Mouse (Mus musculus) gastrocnemius, postnatal 14 days (tissue): ENCODE measurements around the gene Dclk3. TPM values are rescaled to one million over a fixed set of nuclear protein-coding genes. Genes with fewer than 3 reads are reported as not detected.

Source experiments
- DNase-seq: peaks from one replicate; pipeline ENCODE4 v3.0.0; 2021; ENCODE audit warnings: mixed read lengths
- intact Hi-C: fragments of 180-260 bp; cut with DNase I; formaldehyde crosslinking; loops from one replicate; pipeline ENCODE4 v1.15.1; 2025; ENCODE audit warnings: low total_unique reads
- total RNA-seq, 2 experiments: library from RNA; stranded (reverse); gene quantifications; 2 replicates each; pipeline ENCODE4 v1.2.3; 2021

Gene Dclk3
- total RNA-seq, 2 experiments from 2014 or later, result 0.62 to 1.4 TPM

DNA sequence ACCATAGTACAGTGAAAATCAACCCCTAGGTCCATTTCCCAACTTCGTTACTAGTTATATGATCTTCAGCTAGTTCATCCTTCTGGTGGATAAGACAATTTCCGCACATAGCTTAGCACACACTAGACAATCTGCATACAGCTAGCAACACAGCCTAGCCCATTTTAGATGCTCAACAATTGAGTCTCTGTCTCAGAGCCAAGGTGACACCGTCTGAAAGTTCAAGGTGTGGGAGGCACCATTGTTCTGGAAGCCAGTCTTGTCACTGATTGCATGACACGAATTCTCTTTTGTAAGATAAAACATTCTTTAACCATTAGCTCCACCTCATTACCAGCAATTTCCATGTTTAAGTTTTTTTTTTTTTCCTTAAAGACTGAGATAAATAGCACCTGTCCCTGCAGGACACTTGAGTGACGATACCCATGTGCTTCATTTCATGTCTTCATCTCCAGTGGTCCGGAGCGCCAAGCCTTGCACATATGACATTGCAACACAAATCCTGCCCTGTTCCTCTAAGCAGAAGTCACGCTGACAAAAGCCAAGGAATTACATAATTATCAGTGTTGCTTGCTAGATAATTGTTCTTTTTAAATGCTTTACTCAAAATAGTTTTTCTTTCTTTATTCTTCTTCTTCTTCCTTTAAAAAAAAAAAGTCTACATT is 10.1 kb upstream of the Dclk3 start:
- DNase-seq, result no peak
- intact Hi-C loops, result no loop called here

DNA sequence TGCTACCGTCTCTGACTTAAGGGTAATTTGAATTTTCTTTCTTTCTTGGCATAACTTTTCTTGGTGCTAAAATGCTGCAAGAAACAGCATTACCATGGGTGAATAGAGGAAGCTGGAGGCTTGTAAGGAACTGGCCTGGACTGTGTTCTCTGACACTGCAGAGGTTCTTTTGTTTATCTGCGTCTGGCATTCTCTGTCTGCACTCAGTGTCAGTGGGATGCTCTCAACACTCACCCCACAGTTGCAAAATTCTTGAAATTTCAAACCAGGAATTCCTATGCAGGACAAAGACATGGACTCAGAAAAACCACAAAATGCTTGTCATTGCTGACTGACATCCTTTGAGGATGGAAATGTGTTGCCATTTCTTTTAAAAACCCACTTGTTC is 9.5 kb upstream of the Dclk3 start:
- intact Hi-C loops, result no loop called here
- no peak for DNase-seq

DNA sequence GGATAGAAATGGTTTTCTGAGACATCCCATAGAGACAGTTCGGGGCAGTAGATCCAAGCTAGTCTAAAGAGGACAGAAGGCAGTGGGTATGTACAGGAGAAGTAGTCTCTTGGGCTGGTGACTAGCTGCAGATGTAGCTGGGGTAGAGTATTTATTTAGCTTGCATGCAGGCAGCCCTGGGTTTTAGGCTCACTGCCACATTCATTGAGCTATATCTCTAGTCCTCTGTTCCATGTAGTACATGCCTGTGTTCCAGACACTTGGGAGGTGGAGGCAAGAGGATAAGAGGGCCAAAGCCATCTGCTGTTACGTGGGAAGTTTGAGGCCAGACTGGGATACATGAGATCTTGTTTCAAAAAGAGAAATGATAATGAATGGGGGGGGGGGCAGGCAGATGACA is 3.5 kb upstream of the Dclk3 start:
- intact Hi-C loops, result no loop called here
- no peak for DNase-seq

DNA sequence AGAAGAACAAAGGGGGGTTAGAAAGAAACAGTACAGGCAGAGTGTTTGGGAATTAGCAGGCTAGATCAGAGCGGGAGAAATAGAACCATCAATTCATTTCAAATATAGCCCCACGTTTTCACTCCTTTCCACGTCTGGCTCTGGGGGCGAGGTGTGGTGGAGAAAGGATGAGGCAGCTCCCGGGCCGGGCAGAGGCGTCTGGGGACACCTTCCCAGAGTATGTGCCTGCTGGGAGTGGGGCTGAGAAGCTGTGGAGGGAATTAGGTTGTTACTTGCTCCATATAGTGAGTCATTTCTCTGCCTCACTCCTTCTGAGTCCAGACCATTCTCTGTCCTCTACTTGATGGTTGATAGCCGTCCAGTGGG is 938 bp downstream of the Dclk3 start:
- DNase-seq, result no peak
- intact Hi-C loops, result no loop called here

DNA sequence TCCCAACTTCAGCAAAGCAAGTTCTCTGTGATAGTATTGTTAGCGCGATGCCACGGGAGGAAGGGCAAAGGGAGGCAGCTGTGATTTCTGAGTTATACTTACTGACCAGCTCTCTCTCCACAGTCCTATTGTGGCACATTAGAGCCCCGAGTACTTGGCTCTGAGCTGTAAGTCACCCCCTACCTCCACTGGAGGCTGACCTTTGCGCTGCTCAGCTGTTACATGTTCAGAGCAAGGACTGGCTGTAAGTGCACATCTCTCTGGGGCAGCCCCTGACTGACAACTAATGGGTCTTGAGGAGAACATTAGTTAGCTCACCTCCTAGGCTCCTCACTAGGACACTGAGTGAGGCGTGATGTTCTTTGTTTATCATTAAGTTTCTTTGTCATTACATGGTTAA is 1.6 kb downstream of the Dclk3 start:
- DNase-seq, result no peak
- intact Hi-C loops, result no loop called here

DNA sequence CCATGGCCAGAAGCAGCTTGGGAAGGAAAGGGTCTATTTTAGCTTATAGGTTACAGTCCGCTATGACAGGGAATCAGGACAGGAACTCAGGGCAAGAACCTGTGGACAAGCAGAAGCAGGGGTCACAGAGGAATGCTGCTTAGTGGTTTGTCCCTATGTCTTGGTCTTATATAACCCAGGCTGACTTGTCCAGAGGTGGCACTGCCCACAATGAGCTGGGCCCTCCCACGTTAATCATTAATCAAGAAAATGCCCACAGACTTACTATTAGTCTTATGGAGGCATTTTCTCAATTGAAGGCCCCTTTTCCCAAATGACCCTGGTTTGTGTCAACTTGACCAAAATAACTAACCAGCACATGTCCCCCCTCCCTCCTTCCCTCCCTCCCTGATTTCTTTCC is 2.3 kb downstream of the Dclk3 start:
- no peak for DNase-seq
- intact Hi-C loops, result no loop called here

DNA sequence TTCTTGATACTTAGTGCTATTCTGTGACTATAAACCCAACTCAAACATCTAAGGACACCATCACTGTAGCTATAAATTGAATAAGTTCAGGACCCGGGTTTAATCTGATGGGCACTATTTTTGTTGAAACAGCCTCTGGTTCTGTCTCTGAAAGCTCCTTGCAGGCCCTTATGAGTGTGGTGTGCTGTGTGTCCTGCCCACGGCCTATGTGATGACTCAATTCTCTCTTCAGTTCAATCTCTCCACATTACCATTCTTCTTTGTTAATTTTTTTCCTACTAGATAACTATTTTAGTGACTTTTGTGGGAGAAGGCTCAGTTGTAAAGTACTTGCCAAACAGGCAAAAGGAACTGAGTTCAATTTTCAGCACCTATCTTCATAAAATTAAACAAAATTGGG is 7.3 kb downstream of the Dclk3 start:
- no peak for DNase-seq

DNA sequence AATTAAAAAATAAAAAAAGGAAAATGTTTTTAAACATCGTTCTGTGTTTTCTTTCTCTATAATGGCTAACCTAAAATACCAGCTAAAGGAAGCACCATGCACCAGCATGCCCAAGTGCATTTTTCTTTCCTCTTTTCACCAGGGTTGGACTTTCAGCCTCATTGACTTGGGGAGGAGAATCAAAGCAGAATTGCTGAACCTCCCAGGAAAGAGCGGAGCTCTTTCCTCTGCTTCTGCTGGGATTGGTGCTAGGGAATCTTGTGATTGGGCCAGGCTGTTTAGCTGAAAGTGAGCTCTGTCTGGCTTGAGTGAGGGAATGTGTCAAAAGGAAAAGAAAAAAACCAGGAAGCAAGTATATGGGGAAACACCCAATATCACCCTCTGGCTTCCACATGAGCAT is 10.1 kb downstream of the Dclk3 start:
- no peak for DNase-seq
- intact Hi-C loops, result no loop called here

More for the DNA sequence above, 7.3 kb downstream of the Dclk3 start:
- intact Hi-C loops, result no loop called here

DNA sequence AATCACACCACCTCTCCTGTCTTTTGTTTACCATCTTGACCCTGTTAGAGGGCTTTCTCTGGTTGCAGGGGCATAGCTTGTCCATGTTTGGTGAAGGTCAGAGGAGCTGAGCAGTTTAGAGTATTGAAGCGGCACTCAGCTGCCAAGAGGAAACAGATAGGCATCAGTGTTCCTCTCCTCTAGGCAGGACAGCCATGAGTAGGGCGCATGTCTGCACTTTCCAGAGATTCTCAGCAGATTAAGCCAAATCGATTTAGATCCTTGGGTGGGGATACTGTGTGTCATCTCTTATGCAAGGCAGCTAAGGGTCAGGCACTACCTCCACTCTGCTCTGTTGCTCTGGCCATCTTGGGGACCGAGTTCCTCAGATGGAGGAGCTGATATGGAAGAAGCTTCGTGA is 11.0 kb downstream of the Dclk3 start:
- intact Hi-C loops, result no loop called here
- no peak for DNase-seq

DNA sequence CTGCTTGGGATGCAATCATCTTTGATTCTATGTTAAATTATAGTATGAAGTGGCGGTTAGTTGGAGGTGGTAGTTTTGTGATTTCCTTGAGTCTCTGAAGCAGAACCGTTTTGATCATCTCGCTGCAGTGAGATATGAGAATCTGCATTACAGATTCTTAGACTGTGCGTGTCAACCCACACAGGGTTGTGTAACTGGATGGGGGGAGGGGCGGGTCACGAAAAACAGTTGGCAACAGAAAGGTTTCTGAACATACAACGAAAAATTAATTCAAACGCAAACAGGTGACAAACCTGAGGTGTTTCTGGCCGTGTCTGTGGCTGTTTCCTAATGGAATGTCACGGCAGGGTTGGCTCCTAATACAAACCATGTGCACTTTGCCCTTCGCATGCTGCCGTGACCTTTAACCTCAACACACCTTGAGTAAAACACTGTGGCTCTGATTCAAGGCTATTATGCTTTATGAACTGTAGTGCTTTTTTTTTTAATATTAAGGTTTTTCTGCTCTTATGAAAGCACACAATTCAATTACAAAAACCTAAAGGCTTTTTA is 12.0 kb downstream of the Dclk3 start:
- intact Hi-C loops, result no loop called here

DNA sequence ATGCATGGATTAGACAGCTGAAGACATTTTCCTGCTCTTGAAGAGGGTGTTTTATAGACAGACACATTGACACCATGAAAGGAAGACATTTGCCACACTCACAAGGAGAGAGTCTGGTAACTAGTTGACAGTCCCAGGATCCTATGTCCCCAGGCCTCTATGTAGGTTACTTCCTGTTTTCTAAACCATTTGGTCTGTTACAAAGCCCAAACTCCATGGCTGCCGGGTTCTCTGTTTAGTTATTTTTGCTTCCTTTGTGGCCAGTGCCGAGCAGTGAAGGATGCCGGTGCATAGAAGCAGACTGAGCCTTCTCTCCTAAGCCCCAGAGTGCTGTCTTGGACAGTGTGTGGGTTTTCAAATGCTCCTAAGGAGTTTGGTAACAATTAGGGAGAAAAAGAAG is 15.0 kb downstream of the Dclk3 start:
- DNase-seq, result no peak
- intact Hi-C loops, result no loop called here

More for the DNA sequence above, 12.0 kb downstream of the Dclk3 start:
- DNase-seq, result no peak

DNA sequence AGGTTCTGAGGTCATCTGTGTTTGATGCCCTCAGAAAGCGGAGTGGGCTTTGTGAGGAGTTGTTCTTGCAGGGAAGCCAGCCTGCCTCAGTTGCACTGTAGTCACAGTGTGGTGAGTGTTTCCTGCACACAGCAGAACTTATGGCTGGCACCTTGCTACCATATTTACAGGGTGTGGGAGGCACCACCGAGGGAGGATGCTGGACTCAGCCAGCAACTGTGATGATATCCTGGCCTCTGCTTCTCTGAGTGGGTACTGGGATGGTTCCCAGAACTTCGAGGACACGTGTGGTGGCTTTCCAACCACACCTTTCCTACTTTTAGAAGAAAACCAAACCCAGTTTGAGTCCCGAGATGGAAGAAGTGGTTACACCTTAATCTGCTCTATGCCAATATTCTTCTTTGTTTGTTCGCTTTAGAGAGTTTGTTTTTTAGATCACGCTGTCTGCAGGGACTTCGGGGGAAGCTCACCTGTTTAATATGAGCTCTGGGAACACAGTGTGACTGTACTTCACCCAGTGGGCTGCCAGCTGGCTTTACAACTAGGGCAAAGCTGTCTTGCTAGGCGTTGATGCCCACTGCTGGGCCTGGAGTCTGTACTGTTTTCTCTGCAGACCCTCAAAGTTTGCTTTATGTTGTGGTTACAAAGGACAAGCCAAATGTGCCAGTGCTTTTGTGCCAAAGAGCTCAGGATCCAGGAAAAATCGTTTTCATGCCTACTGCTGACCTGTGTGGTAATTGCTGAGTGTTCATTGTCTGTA is 18.5 kb downstream of the Dclk3 start:
- intact Hi-C loops, result no loop called here
- DNase-seq, result no peak

DNA sequence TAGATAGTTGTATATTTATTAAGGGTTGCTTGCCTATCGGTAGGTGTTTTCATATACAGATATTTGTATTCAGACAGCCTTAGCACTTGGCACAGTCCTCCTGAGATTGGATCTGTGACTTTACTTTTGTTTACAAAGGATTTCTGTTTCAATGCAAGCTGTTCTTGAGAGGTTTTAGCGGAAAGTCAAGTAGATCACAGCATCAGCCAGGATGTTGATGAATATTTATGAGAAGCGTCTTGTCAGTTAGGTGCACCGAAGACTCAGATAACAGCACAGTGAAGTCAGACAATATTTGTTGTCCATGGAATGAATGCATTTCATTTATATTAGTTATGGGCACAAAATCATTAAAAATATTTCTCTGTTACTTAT is 19.0 kb downstream of the Dclk3 start:
- intact Hi-C loops, result no loop called here
- no peak for DNase-seq

DNA sequence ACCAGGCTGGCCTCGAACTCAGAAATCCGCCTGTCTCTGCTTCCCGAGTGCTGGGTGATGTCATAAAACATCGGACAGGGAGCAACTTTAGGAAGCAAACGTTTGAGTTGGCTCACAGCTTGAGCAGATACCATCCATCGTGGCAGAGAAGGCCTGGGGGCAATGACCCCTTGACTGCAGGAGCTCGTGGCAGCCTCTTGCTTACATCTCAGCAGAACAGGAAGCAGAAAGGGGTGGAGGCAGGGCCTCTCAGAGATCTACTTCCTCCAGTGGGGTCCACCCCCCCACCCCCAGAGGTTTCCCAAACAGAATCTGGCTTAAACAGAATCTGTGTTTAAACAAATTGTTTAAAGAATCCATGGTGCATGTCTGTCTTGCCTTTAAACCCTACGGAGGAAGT is 20.6 kb downstream of the Dclk3 start:
- no peak for DNase-seq
- intact Hi-C loops, result no loop called here

DNA sequence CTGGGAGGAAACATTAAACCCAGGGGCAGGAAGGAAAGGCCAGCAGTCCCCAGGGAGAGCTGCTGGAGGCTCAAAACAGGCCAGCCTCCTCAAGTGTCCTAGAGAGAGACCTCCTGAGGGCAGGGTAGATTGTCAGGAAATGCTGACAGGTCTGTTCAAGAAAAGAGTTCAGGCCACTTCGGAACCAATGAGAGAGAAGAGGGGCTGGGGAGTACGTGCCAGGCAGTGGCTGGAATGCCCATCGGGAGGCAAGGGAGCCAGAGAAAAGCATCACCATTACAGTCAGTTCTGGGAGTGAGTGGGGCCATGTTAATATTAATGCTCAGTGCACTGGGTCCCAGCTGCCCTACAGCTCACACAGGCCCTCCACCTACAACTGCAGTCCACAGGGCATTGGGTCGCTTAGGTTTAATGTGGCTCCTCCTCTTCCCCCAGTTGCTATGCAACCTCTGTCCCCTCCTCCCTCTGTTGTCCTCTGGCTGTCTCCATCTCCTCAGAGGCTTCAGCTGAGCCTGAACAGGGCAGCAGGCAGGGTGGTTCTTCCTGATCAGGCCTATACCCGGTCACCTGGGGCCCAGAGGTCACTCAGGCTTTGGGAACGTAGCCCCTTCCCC is 21.4 kb downstream of the Dclk3 start:
- intact Hi-C loops, result no loop called here
- no peak for DNase-seq

DNA sequence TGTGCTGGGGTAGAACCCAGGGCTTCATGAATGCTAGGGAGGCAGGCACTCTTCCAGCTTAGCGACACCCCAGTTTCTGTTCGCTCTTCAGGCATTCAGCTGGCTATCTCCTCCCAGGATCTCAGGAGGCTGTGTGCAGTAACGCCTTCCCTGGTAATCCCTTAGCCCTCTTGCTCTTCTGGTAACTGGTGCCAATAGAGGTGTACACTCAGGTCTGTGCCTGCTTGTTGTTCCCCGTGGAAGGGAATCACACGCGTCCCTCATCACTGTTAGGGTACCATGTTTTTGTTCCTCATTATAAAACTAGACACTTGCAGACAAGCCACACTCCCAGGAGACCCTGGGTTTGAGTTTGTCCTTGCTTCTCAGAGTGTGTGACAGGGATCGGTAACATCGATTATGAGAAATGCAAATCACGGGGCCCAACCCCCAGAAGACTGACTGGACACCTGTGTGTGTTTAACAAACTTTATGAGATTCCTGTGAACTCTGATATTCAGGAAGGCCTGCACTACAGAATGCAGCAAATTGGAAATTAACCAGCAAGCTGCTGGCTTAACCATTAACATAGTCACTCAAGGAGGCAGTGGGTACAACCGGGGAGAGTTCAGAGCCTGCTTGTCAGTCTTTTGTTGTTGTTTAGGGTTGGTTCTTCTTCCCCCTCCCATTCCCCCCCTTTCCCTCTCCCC is 22.7 kb downstream of the Dclk3 start:
- DNase-seq, result no peak
- intact Hi-C loops, result no loop called here

DNA sequence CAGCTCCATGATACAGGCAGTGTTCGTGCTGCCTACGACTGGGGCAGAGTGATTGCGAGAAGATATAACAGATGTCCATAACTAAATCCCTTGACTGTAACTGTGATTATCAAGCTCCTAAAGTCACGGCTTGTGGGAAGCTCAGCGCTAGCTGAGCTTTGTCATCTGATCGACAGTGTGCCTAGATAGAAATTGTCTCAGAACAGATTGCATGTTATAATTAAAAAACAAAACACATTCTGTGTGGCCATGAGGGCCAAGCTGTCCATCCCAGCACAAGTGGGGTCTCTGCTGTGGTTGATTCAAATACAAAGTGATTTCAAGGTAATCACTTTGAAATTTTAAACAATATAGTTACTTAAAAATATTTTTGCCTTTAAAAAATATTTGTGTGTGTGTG is 26.8 kb downstream of the Dclk3 start:
- no peak for DNase-seq
- intact Hi-C loops, result no loop called here

DNA sequence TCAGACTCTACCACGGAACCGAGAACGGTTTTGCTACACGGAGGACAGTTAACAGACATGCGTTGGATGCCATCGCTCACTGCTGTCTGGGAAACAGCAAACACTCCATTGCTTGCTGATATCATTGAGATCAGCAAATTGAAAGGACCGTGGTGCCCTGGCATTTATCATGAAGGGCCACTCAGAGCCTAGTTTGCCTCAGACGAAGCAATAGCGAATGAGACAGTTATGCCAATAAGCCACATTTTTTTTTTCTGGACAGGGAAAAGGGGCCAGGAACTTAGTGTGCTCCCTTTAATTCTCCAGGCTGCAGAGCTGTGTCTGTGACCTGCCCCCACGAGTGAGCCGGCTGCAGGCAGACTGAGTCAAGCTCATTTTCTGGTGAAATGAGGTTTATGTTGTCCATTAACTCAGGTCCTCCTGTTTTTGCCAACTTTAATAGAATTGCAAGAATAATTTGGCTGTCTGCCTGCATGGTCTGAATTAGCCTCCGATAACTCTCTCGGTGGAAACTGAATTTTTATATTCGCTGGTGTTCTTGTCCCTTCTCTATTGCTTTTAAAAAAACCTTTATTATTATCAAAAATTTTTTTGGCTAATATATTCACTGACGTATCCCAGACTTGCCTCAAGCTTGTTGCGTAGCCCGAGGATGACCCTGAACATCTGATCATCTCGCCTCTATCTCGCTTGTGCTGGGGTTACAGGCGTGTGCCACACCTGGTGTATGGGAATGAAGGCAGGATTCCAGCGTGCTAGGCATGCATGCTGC is 35.0 kb downstream of the Dclk3 start:
- no peak for DNase-seq
- intact Hi-C loops, result no loop called here

DNA sequence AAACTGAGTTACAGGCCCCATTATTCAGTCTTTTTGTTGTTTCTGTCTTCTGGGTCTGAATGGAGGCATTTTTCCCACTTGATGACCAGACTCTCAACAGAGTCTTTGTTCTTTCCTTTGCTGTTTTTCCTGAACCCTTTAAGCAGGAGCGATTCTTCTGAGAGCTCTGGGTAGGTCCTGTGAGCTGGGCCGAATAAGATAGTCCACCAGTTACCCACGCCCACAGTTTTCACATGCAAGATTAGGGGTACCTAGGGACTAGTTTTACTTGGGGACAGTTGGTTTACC is 35.5 kb downstream of the Dclk3 start:
- no peak for DNase-seq
- intact Hi-C loops, result no loop called here

DNA sequence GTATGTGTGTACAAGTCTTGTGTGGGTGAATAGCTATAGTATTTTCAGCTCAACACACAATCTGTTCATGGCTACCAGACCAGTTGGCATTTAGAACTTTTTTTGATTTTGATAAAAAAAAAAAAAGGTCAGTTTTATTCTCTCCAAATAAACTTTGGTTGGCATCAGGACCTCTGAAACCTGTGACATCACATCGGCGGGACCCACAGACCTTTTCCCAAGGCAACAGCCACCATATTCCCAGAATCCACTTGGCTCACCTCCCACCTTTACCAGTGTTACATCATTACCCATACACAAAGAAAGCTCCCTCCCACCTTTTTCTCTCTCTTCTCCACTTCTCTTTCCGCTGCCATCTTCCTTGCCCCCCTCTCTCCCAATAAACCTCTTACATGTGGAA is 36.4 kb downstream of the Dclk3 start:
- intact Hi-C loops, result no loop called here
- DNase-seq, result no peak
